Mouse (Mus musculus) intestine, embryonic 14.5 days (tissue): ENCODE data around the gene Olfr812. TPM values are rescaled to one million over a fixed set of nuclear protein-coding genes. Genes with fewer than 3 reads are reported as not detected.
"Not testable (repeated sequence)": the region's sequence is repeated elsewhere in the genome, so short reads cannot be mapped to it uniquely, and the experiment has no call there.

Experiments
- ATAC-seq: fragments of 200-750 bp; cut with Nextera tagmentation; replicated peaks from 2 replicates; pipeline ENCODE4 v1.8.0; 2017; ENCODE audit warnings: low read depth, moderate number of reproducible peaks, moderate TSS enrichment, moderate library complexity; ENCODE audit not compliant: low FRiP score, low TSS enrichment
- DNase-seq: peaks from one replicate; pipeline ENCODE4 v3.0.0-alpha.2; 2018; ENCODE audit warnings: low spot score
- H3K27ac ChIP-seq: fragments of 300-500 bp; sonication (generic); 2 replicates; pipeline ENCODE4 v1.5.1; 2014; ENCODE audit warnings: low read depth, mild to moderate bottlenecking, control low read depth
- H3K27me3 ChIP-seq: fragments of 300-500 bp; sonication (generic); replicated peaks from 2 replicates; pipeline ENCODE4 v1.6.1; 2014; ENCODE audit warnings: low read length, control low read depth; ENCODE audit not compliant: control insufficient read depth, insufficient read depth
- H3K36me3 ChIP-seq: fragments of 300-500 bp; sonication (generic); 2 replicates; pipeline ENCODE4 v1.6.1; 2014; ENCODE audit warnings: low read length, control low read depth; ENCODE audit not compliant: control insufficient read depth, insufficient read depth
- H3K4me1 ChIP-seq: fragments of 300-500 bp; sonication (generic); replicated peaks from 2 replicates; pipeline ENCODE4 v1.6.1; 2014; ENCODE audit warnings: low read length, control low read depth, mixed read lengths; ENCODE audit not compliant: control insufficient read depth, insufficient read depth
- H3K4me2 ChIP-seq: fragments of 300-500 bp; sonication (generic); 2 replicates; pipeline ENCODE4 v1.6.1; 2014; ENCODE audit warnings: low read length
- H3K4me3 ChIP-seq: fragments of 300-500 bp; sonication (generic); 2 replicates; pipeline ENCODE4 v1.5.1; 2014; ENCODE audit warnings: low read depth, low read length, control low read depth, mixed read lengths
- H3K9ac ChIP-seq: fragments of 300-500 bp; sonication (generic); 2 replicates; pipeline ENCODE4 v1.6.1; 2014; ENCODE audit warnings: mild to moderate bottlenecking, low read length
- H3K9me3 ChIP-seq: fragments of 300-500 bp; sonication (generic); 2 replicates; pipeline ENCODE4 v1.6.1; 2016; ENCODE audit warnings: low read length, control low read depth; ENCODE audit not compliant: control insufficient read depth
- WGBS: fragments of 180-500 bp; shearing (Covaris S2); extraction: QIAGEN DNeasy Blood & Tissue Kit; methylation state at CpG from one replicate; pipeline ENCODE4 v1.1.7; 2014; 5-methylcytosine and 5-hydroxymethylcytosine counted together
- polyA plus RNA-seq: library from polyadenylated mRNA; unstranded; fragments of >200 nt; fragmentation: Nextera tagmentation; extraction: Ambion mirVana; gene quantifications from 2 replicates; pipeline ENCODE4 v1.2.1, GENCODE M21; 2014

The Olfr812 gene
- polyA plus RNA-seq, result not detected in 2 replicates

- H3K27ac ChIP-seq, result no peak within 1 kb of the TSS
- no peaks in the 10 kb centered on the region for H3K9me3 ChIP-seq
- H3K36me3 ChIP-seq, result no peaks in the 10 kb centered on the region
- no peak within 1 kb of the TSS for H3K9ac ChIP-seq
- H3K4me1 ChIP-seq, result no peaks in the 10 kb centered on the region
- H3K27me3 ChIP-seq, result no peaks in the 10 kb centered on the region
- H3K4me3 ChIP-seq, result no peak within 1 kb of the TSS
- no peak for ATAC-seq
- WGBS, result 68% methylated on average over 1 of the region's 1 CpGs
- H3K4me2 ChIP-seq, result no peak within 1 kb of the TSS
- no peak for DNase-seq
Observed at GRCm38 (mm10) chr10:129845994-129846393, at the start of gene Olfr812. TSS of gene Olfr812 (minus strand) at chr10:129846094.

GRCm38 (mm10) chr10:129885934-129886333 lies 40.0 kb upstream of the Olfr812 start:
- Histone ChIP-seq H3K4me2 (no peak overlapping the region), H3K36me3 (no peaks in the 10 kb centered on the region), H3K4me3 (no peak overlapping the region), H3K27ac (no peak overlapping the region), H3K9me3 (no peaks in the 10 kb centered on the region), H3K4me1 (no peaks in the 10 kb centered on the region), H3K9ac (no peak overlapping the region), H3K27me3 (no peaks in the 10 kb centered on the region)
- ATAC-seq, result no peak
- 90% methylated on average over 7 of the region's 7 CpGs for WGBS
- DNase-seq, result no peak

GRCm38 (mm10) chr10:129885496-129885895 lies 39.6 kb upstream of the Olfr812 start:
- DNase-seq, result not testable (repeated sequence)
- 67% methylated on average over 6 of the region's 6 CpGs for WGBS

GRCm38 (mm10) chr10:129879751-129880150 lies 33.9 kb upstream of the Olfr812 start, which contains the start of gene Olfr814:
TSS of gene Olfr814 (minus strand) at chr10:129879851.
- not testable (repeated sequence) for H3K27ac ChIP-seq, H3K36me3 ChIP-seq, H3K27me3 ChIP-seq, H3K4me1 ChIP-seq, H3K4me3 ChIP-seq, ATAC-seq, H3K9me3 ChIP-seq, DNase-seq, H3K9ac ChIP-seq, H3K4me2 ChIP-seq
- no CpG with 5 or more reads among the region's 1 CpGs for WGBS

More at GRCm38 (mm10) chr10:129885496-129885895, 39.6 kb upstream of the Olfr812 start:
- not testable (repeated sequence) for H3K27ac ChIP-seq, H3K4me2 ChIP-seq, H3K4me1 ChIP-seq, H3K4me3 ChIP-seq, H3K27me3 ChIP-seq, ATAC-seq, H3K9me3 ChIP-seq, H3K36me3 ChIP-seq, H3K9ac ChIP-seq

GRCm38 (mm10) chr10:129855067-129855466 lies 9.2 kb upstream of the Olfr812 start, which contains the start of gene Olfr813:
TSS of gene Olfr813 (plus strand) at chr10:129855367.
- Histone ChIP-seq H3K27ac (no peak within 1 kb of the TSS), H3K36me3 (no peaks in the 10 kb centered on the region), H3K27me3 (no peaks in the 10 kb centered on the region), H3K4me3 (no peak within 1 kb of the TSS), H3K4me1 (no peaks in the 10 kb centered on the region), H3K4me2 (no peak within 1 kb of the TSS), H3K9ac (no peak within 1 kb of the TSS), H3K9me3 (no peaks in the 10 kb centered on the region)
- no peak for DNase-seq
- ATAC-seq, result no peak

GRCm38 (mm10) chr10:129847343-129847742 lies 1.4 kb upstream of the Olfr812 start:
- DNase-seq (no peak), ATAC-seq (no peak)
- no peak overlapping the region for H3K4me3 ChIP-seq
- no peaks in the 10 kb centered on the region for H3K4me1 ChIP-seq
- H3K4me2 ChIP-seq, result no peak overlapping the region
- 79% methylated on average over 1 of the region's 1 CpGs for WGBS
- no peak overlapping the region for H3K9ac ChIP-seq
- H3K36me3 ChIP-seq, result no peaks in the 10 kb centered on the region
- H3K27ac ChIP-seq, result no peak overlapping the region
- H3K27me3 ChIP-seq, result no peaks in the 10 kb centered on the region
- no peaks in the 10 kb centered on the region for H3K9me3 ChIP-seq

- no peaks in the 10 kb centered on the region for H3K9me3 ChIP-seq
- no peak within 1 kb of the TSS for H3K9ac ChIP-seq
- H3K4me2 ChIP-seq, result no peak within 1 kb of the TSS
- H3K27me3 ChIP-seq, result no peaks in the 10 kb centered on the region
- no peak within 1 kb of the TSS for H3K4me3 ChIP-seq
- no peaks in the 10 kb centered on the region for H3K36me3 ChIP-seq
- 80% methylated on average over 4 of the region's 4 CpGs for WGBS
- no peaks in the 10 kb centered on the region for H3K4me1 ChIP-seq
- ATAC-seq, result no peak
- no peak for DNase-seq
- no peak within 1 kb of the TSS for H3K27ac ChIP-seq
Observed at GRCm38 (mm10) chr10:129804296-129804695, 41.6 kb downstream of the Olfr812 start, which contains the start of gene Olfr811. TSS of gene Olfr811 (minus strand) at chr10:129804396.

- H3K4me2 ChIP-seq, result no peak within 1 kb of the TSS
- no peaks in the 10 kb centered on the region for H3K36me3 ChIP-seq
- no peaks in the 10 kb centered on the region for H3K27me3 ChIP-seq
- no peaks in the 10 kb centered on the region for H3K4me1 ChIP-seq
- no peak within 1 kb of the TSS for H3K4me3 ChIP-seq
- H3K9me3 ChIP-seq, result no peaks in the 10 kb centered on the region
- H3K9ac ChIP-seq, result no peak within 1 kb of the TSS
- no peak for DNase-seq
- H3K27ac ChIP-seq, result no peak within 1 kb of the TSS
- no peak for ATAC-seq
Observed at GRCm38 (mm10) chr10:129794817-129795216, 51.1 kb downstream of the Olfr812 start, which contains the start of gene Olfr810. TSS of gene Olfr810 (minus strand) at chr10:129794917.
